Mouse (Mus musculus): ENCODE results near the gene Rflna.

The Rflna gene

DNA sequence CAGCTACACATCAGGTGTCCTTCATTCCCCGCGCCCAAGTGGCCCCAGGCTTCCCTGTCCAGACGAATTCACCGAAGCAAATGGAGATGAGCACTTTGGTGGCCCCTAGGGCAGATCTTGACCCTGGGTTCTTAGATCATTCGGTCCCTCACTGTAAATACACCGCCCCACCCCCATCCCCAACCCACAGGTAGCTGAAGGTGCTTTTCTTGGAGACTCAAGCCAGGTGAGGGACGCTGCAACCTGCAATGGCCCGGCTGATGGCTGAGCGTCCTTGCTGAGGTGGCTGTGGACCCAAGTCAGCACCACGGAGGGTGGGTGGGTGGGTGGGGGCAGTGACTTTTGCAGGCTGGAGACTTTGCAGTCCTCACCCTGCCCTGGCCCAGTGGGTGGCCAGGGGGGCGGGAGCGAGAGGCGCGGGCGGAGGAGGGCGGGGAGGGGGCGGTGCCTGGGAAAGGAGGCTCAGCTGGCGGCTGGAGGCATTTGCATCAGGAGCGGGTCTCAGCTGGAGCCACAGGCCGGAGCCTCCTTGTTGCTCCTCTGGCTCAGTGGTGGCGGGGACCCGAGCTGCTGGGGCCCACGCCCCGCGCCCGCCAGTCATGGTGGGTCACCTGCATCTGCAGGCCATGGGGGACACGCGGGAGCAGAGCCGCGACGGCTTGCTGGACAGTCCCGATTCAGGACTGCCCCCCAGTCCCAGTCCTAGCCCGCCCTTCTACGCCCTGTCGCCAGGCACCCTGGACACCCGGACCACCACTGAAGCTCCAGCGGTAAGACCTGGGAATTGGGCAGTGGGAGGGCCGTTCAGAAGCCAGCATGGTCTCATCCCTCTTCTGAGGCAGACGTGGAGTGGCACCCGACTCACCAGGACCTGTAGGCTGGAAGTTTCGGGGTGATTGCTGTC is at the start of gene Rflna:
Rflna (plus strand) TSS at position 253 of the 904 bp plus-strand sequence.
- in situ Hi-C loops (cut with MboI, MseI) = loop anchor here (5.0 kb wide), 1 partner anchor 41 kb away; no protein-coding TSS in a partner anchor

DNA sequence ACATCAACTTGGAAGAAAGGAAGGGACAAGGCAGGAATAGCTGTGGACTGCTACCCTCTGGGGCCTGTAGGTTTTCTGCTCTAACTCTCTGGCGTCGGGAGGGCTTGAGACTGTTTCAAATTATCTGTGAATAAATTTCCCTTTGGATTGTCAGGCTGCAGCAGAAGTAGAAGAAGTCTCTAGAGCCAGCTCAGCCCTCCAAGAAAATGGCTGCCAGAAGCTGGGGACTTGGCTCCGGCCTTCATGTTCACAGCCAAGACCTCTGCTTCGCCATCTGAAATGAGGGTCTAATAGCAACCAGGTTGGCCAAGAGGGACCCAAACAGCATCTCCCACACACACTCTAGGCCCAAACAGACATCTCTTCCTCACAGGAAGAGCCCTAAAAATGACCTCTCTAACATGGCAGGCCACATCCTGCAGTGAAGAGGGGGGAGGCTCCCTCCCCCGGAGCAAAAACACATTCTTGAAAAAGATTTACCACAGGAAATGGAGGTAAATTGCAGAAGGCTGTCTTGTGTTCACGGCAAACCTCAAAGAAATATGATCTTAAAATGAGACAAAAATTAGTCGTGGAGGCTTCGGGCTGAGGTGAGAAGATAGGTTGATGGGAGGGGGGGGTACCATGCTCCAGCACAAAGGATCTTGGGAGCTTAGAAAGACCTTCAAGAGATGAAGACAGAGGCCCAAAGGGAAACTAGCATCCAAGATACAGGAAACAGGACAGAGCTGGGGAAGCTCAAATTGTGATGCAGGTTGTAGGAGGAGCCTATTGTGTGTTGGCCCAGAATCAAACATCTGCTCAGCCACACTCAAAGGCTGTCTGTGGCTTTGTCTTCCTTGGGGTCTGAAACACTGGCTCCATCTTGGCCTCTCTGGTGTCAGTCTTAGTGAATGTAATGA is 48.4 kb upstream of the Rflna start:
- in situ Hi-C loops (cut with MboI, MseI) = no loop called here

DNA sequence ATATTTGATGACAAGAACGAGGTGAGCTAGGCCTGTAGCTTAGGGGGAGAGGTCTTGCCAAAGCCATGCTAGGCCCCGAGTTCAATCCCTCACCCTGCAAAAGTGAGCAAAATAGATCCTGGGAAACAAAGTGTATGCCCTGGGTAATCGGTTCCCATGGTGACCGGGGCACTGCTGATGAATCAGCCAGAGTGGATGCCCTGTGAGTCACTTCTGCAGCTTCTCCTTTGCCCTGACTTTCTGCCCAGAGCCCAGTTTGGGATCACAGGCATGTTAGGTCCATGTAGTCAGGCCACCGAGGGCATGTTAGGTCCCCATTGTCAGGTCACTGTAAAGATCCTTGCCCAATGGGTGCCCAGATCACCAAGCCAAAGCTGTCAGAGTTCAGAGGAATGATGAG is 45.5 kb upstream of the Rflna start:
- in situ Hi-C loops (cut with MboI, MseI) = no loop called here

DNA sequence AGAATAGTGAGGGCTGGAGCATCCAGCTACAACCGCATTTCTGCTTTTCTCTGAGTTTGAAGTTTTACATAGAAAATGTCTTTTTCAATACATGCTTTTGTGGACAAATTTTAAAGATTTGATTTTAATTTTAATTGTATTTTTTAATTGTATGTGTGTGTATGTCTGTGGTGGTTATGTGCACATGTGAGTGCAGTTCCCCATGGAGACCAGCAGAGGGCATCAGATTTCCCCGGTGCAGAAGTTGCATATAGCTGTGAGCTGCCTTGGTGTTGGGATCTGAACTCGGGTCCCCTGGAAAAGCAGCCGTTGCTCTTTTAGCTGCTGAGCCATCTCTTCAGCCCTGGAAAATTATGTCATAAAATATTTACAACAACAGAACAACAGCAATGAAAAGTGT is 43.9 kb upstream of the Rflna start:
- in situ Hi-C loops (cut with MboI, MseI) = no loop called here

DNA sequence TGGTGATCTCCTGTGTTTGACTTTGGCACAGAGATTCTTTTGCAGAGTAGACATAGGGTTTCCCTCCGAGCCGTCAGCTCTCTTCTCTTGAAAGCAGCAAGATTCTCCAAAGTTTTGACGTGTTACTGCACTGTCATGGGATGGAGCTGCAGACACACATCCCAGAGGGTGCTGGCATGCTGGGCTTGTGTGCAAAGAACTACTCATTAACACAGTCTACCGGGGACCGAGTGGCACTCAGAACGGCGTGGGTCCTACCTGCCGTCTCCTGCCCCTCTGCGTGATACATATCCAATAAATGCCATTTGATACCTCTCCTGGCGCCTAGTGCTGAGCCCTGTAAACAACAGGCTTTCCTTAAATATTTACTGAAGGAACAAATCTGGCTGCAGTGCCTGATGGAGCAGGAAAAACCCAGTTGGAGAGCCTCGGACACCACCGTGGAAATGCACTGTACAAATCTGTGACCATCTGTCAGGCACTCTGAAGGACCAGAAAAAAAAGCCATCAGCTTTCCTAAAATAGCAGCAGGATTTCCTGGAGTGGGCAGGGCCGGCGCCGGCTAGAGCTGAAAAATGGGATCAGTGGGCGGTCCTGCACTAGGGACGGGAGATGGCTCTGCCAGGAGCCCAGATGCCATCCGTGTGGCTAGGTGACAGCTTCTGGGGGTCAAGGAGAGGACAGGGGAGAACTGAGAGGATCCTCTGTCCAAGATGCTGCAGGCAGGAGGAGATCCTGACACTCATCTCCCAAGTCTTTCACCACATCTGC is 42.7 kb upstream of the Rflna start:
- in situ Hi-C loops (cut with MboI, MseI) = loop anchor here (5.0 kb wide), 1 partner anchor 42 kb away; the partner anchor contains the start of gene Rflna

DNA sequence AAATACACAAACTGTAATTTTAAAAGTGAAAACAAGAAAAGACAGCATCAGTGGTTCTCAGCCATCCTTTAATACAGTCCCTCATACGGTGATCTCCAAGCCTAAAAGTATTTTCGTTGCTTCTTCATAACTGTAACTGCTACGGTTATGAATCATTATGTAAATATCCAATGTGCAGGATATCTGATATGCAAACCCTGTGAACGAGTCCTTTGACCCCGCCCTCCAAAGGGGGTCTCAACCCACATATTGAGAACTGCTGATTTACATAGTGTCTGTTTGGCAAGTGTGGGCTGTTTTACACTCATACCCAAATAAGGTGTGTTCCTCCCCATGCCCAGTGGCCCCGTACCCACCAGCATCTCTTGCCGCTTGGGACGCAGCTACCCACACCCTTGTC is 41.6 kb upstream of the Rflna start:
- in situ Hi-C loops (cut with MboI, MseI) = loop anchor here (5.0 kb wide), 1 partner anchor 41 kb away; the partner anchor contains the start of gene Rflna

DNA sequence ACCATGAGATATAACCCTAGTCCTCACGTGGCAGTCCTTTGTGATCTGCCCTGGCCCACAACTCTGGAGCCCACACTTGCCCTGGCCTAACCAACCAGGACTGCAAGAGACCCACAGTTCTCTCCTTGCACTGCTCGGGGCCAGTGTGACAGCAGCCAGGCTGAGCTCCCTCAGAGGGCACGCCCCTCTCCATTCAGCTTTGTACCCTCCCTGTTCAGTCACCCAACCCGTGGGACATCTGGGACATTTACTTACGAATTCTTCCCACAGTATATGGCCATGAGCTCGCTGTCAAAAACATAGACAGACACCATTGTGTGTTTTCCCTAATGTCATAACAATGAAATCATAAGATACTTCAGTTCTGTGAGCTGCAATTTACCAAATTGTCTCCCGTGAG is 40.3 kb upstream of the Rflna start:
- in situ Hi-C loops (cut with MboI, MseI) = loop anchor here (5.0 kb wide), 1 partner anchor 40 kb away; the partner anchor contains the start of gene Rflna

DNA sequence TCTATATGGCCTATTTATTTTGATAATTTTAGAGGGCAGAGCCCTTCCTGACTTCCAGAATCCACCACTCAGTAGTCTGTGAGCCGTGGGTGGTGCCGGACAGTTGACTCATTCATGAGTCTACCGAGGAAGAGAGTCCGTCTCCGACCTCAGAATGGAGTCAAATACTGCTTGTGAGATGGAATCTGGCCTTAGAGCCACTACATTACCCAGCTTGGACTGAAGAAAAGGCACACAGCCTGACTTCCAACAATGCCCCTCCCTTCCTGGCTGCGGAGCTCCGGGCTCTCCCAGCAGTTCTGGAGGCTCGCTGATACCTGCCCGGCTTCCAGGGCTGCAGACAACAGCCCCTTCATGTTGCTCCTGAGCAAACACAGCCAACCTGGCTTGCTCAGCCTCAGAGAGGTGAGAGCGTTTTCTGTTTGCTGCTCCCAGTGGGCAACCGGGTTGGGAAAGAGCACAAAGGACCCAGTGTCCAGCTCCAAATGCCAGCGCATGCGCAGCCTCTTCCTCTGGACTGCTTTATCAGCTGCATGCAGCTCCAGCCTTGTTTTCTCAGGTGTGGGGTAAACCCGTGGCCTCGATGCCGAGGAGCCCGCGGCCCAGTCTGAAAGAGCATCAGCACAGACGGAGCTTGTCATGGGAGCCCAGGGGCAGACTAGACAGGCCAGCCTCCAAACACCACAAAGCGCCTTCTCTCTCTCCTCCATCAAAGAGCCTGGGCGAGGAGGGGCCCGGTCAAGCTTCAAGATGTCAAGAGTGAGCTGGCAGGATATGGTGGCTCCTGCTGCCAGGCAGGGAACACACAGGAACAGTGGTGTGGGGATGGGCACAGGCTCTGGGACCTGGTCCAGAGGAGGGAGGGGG is 39.0 kb upstream of the Rflna start:
- in situ Hi-C loops (cut with MboI, MseI) = loop anchor here (5.0 kb wide), 1 partner anchor 38 kb away; the partner anchor contains the start of gene Rflna

DNA sequence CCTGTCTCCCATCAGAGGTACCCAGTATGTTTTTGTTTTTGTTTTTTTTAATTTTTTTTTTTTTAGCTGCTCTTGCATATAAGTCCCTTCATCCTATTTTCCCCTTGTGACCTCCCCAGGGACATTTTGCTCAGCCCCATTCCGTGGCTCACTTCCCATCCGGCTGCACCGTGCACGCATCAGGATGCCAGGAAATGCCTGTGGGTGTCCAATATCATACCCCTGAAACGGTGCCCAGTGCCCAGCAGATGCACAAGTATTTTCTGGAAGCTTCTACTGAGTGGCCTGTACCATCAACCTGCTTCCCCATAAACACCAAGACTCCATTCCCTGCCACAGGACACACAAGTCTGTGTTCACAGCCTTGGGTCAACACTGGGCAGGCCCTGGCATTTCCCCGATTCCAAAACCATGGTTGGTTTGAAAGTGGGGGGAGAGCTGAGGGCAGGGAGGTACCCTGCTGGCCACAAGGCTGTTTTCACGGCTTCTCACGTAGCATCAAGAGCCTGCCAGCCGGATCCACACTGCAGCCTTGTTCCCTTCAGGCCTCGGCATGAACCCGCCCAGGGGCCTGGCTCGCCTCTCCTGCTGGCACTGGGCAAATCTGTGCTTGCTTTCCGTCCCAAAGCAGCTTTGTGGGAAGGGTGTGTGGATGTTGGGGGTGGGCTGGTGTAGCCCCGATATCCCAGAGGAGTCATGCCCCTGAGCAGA is 36.2 kb upstream of the Rflna start:
- in situ Hi-C loops (cut with MboI, MseI) = no loop called here

DNA sequence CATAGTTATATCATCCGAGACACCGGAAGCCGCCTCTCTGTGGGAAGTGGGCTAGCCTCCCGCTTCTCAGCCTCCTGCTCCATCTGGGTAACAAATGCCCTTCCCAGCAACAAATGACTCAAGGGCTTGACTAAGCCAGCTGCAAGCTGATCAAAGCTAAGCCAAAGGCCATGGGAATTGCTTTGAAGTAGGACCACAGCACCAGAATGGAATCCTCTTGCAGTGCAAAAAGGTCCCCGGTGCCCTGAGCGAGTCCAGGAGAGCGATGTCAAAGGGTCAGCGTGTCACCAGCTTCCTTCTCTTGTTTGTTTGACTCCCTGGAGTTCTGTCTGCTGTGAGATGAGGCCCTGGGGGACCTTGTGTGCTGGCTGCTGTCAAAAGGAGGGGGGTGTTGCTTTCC is 33.2 kb upstream of the Rflna start:
- in situ Hi-C loops (cut with MboI, MseI) = no loop called here

DNA sequence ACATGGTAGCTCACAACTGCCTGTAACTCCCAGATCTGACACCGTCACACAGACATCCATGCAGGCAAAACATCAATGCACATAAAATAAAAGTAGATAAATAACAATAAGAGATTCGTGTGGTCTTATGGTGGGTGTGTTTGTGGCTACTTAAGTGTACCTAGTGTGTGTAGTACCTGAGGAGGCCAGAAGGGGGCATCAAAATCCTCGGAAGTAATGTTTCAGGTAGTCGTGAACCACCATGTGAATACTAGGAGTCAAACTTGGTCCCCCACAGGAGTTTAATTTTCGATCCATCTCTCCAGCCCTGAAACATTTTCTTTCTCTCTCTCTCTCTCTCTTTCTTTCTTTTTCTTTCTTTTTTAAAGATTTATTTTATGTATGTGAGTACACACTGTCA is 16.8 kb upstream of the Rflna start:
- in situ Hi-C loops (cut with MboI, MseI) = no loop called here

DNA sequence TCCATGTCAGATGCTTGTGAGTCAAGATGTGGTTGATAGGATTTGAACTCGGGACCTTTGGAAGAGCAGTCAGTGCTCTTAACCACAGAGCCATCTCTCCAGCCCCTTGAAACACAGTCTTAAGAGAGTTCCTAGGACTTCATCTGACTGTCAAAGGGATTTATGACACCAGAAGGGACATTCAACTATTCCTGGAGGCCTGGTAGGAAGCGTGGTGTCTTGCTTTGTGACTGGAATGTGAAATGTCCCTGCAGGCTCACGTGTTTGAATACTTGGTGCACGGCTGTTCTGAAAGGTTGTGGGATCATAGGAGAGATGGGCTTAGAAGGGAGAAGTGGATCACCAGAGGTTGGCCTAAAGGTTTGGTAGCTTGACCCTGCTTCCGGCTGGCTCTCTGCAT is 16.4 kb upstream of the Rflna start:
- in situ Hi-C loops (cut with MboI, MseI) = no loop called here

DNA sequence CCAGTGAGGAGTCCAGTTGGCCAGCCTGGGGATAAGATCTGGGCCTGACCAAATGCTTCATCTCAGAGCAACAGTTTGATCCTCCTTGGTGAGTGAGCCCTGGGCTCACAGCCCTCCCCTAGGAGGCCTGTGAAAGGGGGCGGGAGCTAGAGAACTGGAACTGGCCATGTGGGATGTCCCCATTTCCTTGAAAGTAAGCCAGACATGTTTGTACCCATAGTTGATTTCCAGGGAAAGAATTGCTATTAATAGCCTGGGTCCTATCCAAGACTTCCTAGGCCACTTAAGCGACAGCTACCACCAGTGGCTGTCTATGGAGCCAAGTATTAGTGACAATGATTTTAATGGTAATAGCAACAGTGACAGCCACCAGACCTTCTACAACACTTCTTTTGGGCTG is 13.3 kb upstream of the Rflna start:
- in situ Hi-C loops (cut with MboI, MseI) = no loop called here

DNA sequence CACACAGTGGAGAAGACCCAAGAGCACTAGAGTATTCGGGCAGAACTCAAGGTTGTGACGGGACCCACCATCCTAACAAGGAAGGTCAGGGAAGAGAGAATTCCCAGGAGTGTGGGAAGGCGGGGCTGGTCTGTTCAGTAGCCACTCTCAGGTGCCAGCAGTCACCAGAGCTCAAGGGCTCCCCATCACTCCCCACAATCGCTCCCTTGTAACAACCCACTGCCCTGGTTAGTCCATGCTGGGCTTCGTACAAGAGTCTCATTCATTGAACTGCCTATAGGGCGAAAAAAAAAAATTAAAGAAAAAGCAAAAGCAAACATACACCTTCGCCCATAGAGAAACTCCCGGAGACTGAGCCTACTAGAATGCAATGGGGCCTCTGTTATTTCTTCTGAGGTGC is 10.7 kb upstream of the Rflna start:
- in situ Hi-C loops (cut with MboI, MseI) = no loop called here

DNA sequence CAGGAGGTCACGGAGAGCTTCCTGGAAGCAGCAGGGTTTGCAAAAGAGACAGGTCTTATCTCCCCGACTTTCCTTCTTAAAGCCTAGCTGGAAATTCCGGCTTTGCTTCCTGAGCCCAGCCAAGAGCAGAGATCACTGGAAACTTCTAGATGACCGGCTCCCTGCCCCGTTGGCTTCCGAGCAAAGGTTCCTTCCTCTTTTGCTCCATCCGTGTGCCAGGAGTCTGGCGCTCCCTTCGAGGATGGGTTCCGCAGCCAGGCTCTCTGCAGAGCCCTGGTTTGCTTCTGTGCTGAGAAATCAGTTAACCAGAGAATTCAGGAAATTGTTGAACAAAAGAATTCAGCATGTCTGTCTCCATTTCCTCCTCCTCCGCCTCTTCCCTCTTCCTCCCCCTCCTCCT is 10.1 kb upstream of the Rflna start:
- in situ Hi-C loops (cut with MboI, MseI) = no loop called here

DNA sequence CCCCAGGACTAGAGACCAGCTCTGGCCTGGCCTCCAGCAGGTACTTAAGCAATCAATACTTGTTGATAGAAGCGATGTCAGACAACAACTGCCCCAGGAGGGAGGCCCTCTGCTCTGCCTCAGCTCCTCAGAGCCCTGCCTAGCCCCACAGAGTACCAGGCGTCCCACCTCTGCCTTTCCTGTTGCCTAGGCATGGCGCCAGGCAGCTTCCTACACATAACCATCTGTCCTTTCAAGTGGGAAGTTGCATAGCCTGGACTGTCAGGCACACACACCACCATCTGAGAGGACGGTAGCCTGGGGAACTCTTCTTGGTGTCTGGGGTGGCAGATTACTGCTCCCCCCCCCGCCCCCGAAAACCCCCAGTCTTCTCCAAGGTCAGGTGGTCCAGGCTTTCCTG is 6.2 kb upstream of the Rflna start:
- in situ Hi-C loops (cut with MboI, MseI) = no loop called here

DNA sequence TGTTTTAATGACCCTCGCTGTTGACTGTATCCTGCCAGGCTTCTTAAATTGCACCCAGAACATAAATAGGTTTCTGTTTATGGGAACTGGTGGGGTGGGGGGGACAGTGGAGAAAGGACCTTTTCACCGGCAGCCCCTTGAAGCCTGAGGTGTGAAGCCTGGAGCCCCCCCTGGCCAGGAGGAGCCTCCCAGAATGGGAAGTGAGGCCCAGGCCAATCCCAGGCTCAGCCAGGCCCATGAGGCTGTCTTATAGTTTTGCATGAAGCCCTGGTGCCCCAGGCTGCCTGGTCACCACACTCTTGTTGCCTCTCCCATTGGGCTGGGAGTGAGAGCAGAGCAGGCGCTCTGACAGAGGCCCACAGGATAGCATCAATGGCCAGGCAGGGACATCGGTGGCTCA is 5.1 kb upstream of the Rflna start:
- in situ Hi-C loops (cut with MboI, MseI) = no loop called here

DNA sequence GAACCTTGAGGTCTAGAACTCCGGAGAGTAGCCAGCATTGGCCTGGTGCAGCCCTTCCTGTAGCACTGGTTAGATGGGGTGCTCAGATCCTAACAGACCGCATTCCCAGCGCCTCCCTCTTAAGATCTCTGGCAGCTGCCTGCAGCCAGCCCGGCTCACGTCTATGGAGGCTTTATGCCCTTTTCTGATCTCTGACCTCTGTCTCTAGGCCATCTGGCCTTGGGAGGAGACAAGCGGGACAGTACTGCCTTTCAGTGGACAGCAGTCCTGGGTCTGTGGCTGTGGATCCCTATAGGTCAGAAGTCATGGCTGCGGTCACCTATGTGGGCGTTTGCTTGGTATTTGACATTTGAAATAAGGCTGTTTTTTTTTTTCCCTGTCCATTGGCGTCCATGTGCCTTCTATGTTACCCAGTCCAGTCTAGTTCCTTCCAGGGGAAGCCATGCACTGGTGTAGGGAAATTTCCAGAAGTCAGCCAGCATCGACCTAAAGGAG is 2.2 kb upstream of the Rflna start:
- in situ Hi-C loops (cut with MboI, MseI) = loop anchor here (5.0 kb wide), 1 partner anchor 39 kb away; no protein-coding TSS in a partner anchor

DNA sequence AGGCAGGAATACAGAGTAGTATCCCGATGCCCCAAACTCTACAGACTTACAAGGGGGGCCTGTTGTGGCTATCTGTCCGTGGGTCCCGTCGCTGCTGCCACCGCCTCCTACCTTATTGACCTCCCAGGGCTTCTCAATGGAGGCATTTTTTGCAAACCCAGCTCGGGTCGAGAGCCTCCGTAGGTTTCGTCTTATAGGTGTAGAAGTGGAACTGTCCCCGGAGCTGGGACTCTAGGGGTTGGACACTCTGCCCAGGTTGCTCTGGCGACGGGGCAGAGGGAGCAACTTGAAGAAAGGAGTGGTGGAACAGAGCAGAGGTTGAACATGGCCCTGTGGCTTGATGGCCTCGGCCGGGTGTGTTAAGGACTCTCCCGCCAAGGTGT is 843 bp downstream of the Rflna start:
- in situ Hi-C loops (cut with MboI, MseI) = loop anchor here (5.0 kb wide), 1 partner anchor 42 kb away; no protein-coding TSS in a partner anchor
